Mouse (Mus musculus) limb, embryonic 14.5 days (tissue): Measurements from ENCODE around the gene Gm20532. TPM values are rescaled to one million over a fixed set of nuclear protein-coding genes. Genes with fewer than 3 reads are reported as not detected.
A peak's percentile ranks its signal among the peaks of the same experiment; 100 is the strongest.

ENCODE experiments used
- ATAC-seq: fragments of 200-750 bp; cut with Nextera tagmentation; 2 replicates; pipeline ENCODE4 v1.8.0; 2017; ENCODE audit warnings: low read depth, moderate number of reproducible peaks, moderate TSS enrichment; ENCODE audit not compliant: low FRiP score
- DNase-seq: peaks from one replicate; pipeline ENCODE4 v3.0.0-alpha.2; 2015; ENCODE audit warnings: low spot score
- H3K27ac ChIP-seq: fragments of 300-500 bp; sonication (generic); replicated peaks from 2 replicates; pipeline ENCODE4 v1.5.1; 2014; ENCODE audit warnings: low read depth, mild to moderate bottlenecking, low read length, moderate library complexity, mixed read lengths
- H3K27me3 ChIP-seq: fragments of 300-500 bp; sonication (generic); 2 replicates; pipeline ENCODE4 v1.6.1; 2014; ENCODE audit warnings: low read length, mixed read lengths; ENCODE audit not compliant: control insufficient read depth, insufficient read depth
- H3K36me3 ChIP-seq: fragments of 300-500 bp; sonication (generic); 2 replicates; pipeline ENCODE4 v1.6.1; 2014; ENCODE audit warnings: mild to moderate bottlenecking, low read length, moderate library complexity, mixed read lengths; ENCODE audit not compliant: control insufficient read depth, insufficient read depth
- H3K4me1 ChIP-seq: fragments of 300-500 bp; sonication (generic); 2 replicates; pipeline ENCODE4 v1.6.1; 2014; ENCODE audit warnings: antibody characterized with exemption, low read length, mixed read lengths; ENCODE audit not compliant: control insufficient read depth, insufficient read depth
- H3K4me2 ChIP-seq: fragments of 300-500 bp; sonication (generic); replicated peaks from 2 replicates; pipeline ENCODE4 v1.6.1; 2014; ENCODE audit warnings: low read depth, mild to moderate bottlenecking, low read length, moderate library complexity; ENCODE audit not compliant: severe bottlenecking
- H3K4me3 ChIP-seq: fragments of 300-500 bp; sonication (generic); replicated peaks from 2 replicates; pipeline ENCODE4 v1.5.1; 2014; ENCODE audit warnings: low read length
- H3K9ac ChIP-seq: fragments of 300-500 bp; sonication (generic); 2 replicates; pipeline ENCODE4 v1.6.1; 2014; ENCODE audit warnings: mild to moderate bottlenecking, low read depth, low read length, moderate library complexity; ENCODE audit not compliant: severe bottlenecking
- H3K9me3 ChIP-seq: fragments of 300-500 bp; sonication (generic); 2 replicates; pipeline ENCODE4 v1.6.1; 2016; ENCODE audit warnings: low read length; ENCODE audit not compliant: control insufficient read depth
- POLR2A ChIP-seq: fragments of 200-500 bp; IDR thresholded peaks from 2 replicates; pipeline ENCODE4 v1.8.0; 2012; ENCODE audit warnings: inconsistent platforms, mild to moderate bottlenecking, moderate library complexity, borderline replicate concordance; ENCODE audit not compliant: insufficient read depth, insufficient read length; ENCODE audit errors: extremely low read depth
- WGBS: fragments of 180-500 bp; shearing (Covaris S2); extraction: QIAGEN DNeasy Blood & Tissue Kit; methylation state at CpG from one replicate; pipeline ENCODE4 v1.1.7; 2014; 5-methylcytosine and 5-hydroxymethylcytosine counted together
- microRNA counts: library from miRNA; unstranded; fragments of <30 nt; microRNA quantifications from one replicate; lab custom pipeline; 2016
- microRNA-seq: library from miRNA; unstranded; fragments of <30 nt; microRNA quantifications from one replicate; pipeline ENCODE4, GENCODE M21; 2016
- polyA plus RNA-seq, 2 experiments: library from polyadenylated mRNA; depleted of rRNA in 1 of 2; stranded (reverse) in 1 of 2; unstranded in 1 of 2; fragments of >200 nt; fragmentation: Nextera tagmentation in 1 of 2; extraction: Ambion mirVana in 1 of 2; gene quantifications; 2 replicates each; pipeline versions ENCODE4 v1.2.1 to v1.2.3; 2012 to 2014

Gene Gm20532
- polyA plus RNA-seq, 2 experiments: not detected

DNA sequence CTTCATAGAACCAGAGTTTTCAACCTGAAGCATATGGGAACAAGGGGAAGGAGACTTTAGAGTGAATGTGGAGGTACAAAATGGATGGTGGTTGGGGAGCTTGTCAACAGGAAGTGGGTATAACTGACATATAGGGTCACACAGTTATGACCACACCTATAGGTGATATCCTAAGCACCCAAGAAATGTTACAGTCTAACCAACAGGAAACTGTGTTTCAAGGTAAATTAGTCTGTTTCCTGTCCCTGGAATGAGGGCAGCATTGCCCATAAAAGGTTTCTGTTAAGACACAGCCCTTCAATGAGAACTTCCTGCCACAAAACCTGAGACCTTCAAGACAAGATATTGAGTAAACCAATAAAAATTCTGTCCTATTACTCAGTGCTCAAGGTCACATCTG is 82.3 kb downstream of the Gm20532 start:
- H3K36me3 ChIP-seq: no peaks in the 10 kb centered on the region
- H3K4me2 ChIP-seq: no peak overlapping the region
- H3K4me1 ChIP-seq: no peaks in the 10 kb centered on the region
- H3K27me3 ChIP-seq: no peaks in the 10 kb centered on the region
- H3K27ac ChIP-seq: no peak overlapping the region
- no peak overlapping the region for H3K9ac ChIP-seq
- DNase-seq (no peak), ATAC-seq (no peak)
- H3K4me3 ChIP-seq: no peak overlapping the region
- no peak for TF ChIP-seq POLR2A
- no peaks in the 10 kb centered on the region for H3K9me3 ChIP-seq

DNA sequence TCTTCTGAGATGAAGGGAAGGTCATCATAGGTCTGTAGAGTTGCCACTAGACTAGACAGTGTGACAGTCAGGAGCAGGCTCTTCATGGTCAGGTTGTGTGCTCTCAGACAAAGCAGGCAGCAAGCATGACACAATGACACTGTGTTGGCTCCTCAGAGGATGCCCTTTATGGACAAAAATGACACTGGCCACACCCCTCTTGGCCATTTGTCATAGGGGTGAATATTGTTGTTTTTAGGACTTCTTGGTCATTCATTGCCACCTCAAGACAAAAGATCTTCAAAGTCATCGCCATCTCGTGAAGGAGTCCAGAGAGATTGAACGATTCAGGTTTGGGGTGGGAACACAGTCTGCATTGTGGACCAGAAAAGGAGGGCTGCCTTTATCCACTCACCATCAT is 84.7 kb downstream of the Gm20532 start, which contains the start of gene Lcn4:
Gene Lcn4, minus strand, starts transcription at position 101 of the 400 bp plus-strand sequence.
- H3K4me3 ChIP-seq: no peak within 1 kb of the TSS
- H3K27ac ChIP-seq: no peak within 1 kb of the TSS
- no peak within 1 kb of the TSS for H3K9ac ChIP-seq
- TF ChIP-seq POLR2A: no peak
- H3K9me3 ChIP-seq: no peaks in the 10 kb centered on the region
- H3K4me2 ChIP-seq: no peak within 1 kb of the TSS
- no peaks in the 10 kb centered on the region for H3K36me3 ChIP-seq
- ATAC-seq: no peak
- no peaks in the 10 kb centered on the region for H3K4me1 ChIP-seq
- no peak for DNase-seq
- 94% methylated on average over 3 of the region's 3 CpGs for WGBS
- H3K27me3 ChIP-seq: no peaks in the 10 kb centered on the region

MicroRNA genes within 50 kb of the gene (microRNA counts, 519-probe panel; counts per million panel counts)
- 4,507 counts per million, percentile 90 among the panel's probes with 10 or more counts for microRNA mmu-miR-126-3p (lab: Ali Mortazavi, UCI)
- 3,574 counts per million, percentile 72 among the panel's probes with 10 or more counts for microRNA mmu-miR-126-5p (lab: Ali Mortazavi, UCI)

Small RNA genes lying within 50 kb of the gene (microRNA-seq; reads per million reads assigned to microRNA genes)
- gene Mir126a (not detected), gene Mir126b (not detected)

Other genes with a start within 250 kb of the Gm20532 start
- gene Dnlz, start 234.5 kb upstream of the Gm20532 start, polyA plus RNA-seq (2012; rRNA removed): 28.2 and 33.8 TPM in 2 replicates
- 30.5 and 31.1 TPM in 2 replicates for gene Dnlz, start 234.5 kb upstream of the Gm20532 start, polyA plus RNA-seq (2014; fragmentation: Nextera tagmentation; extraction: Ambion mirVana)
- gene Card9, start 225.7 kb upstream of the Gm20532 start, polyA plus RNA-seq (2012; rRNA removed): 4.1 and 5.6 TPM in 2 replicates
- 1.2 and 1.4 TPM in 2 replicates for gene Card9, start 225.7 kb upstream of the Gm20532 start, polyA plus RNA-seq (2014; fragmentation: Nextera tagmentation; extraction: Ambion mirVana)
- gene Snapc4, start 206.0 kb upstream of the Gm20532 start, polyA plus RNA-seq (2012; rRNA removed): 53.2 and 61.3 TPM in 2 replicates
- 22.7 and 30.5 TPM in 2 replicates for gene Snapc4, start 206.0 kb upstream of the Gm20532 start, polyA plus RNA-seq (2014; fragmentation: Nextera tagmentation; extraction: Ambion mirVana)
- gene Entr1, start 197.3 kb upstream of the Gm20532 start, polyA plus RNA-seq (2012; rRNA removed): 217 and 222 TPM in 2 replicates
- gene Entr1, start 197.3 kb upstream of the Gm20532 start, polyA plus RNA-seq (2014; fragmentation: Nextera tagmentation; extraction: Ambion mirVana): 120 and 124 TPM in 2 replicates
- gene Pmpca, start 197.3 kb upstream of the Gm20532 start, polyA plus RNA-seq (2012; rRNA removed): 106 and 108 TPM in 2 replicates
- 72.3 and 78.9 TPM in 2 replicates for gene Pmpca, start 197.3 kb upstream of the Gm20532 start, polyA plus RNA-seq (2014; fragmentation: Nextera tagmentation; extraction: Ambion mirVana)
- gene Inpp5e, start 177.4 kb upstream of the Gm20532 start, polyA plus RNA-seq (2012; rRNA removed): 36.7 and 43.2 TPM in 2 replicates
- gene Inpp5e, start 177.4 kb upstream of the Gm20532 start, polyA plus RNA-seq (2014; fragmentation: Nextera tagmentation; extraction: Ambion mirVana): 16.4 and 20.1 TPM in 2 replicates
- 62.5 and 73.3 TPM in 2 replicates for gene Sec16a, start 141.4 kb upstream of the Gm20532 start, polyA plus RNA-seq (2012; rRNA removed)
- 47.1 and 47.6 TPM in 2 replicates for gene Sec16a, start 141.4 kb upstream of the Gm20532 start, polyA plus RNA-seq (2014; fragmentation: Nextera tagmentation; extraction: Ambion mirVana)
- gene Notch1, start 70.0 kb upstream of the Gm20532 start, polyA plus RNA-seq (2012; rRNA removed): 28.1 and 40.2 TPM in 2 replicates
- 44.5 and 47.0 TPM in 2 replicates for gene Notch1, start 70.0 kb upstream of the Gm20532 start, polyA plus RNA-seq (2014; fragmentation: Nextera tagmentation; extraction: Ambion mirVana)
- gene Egfl7, start 6.6 kb upstream of the Gm20532 start, polyA plus RNA-seq (2012; rRNA removed): 262 and 311 TPM in 2 replicates
- 104 and 108 TPM in 2 replicates for gene Egfl7, start 6.6 kb upstream of the Gm20532 start, polyA plus RNA-seq (2014; fragmentation: Nextera tagmentation; extraction: Ambion mirVana)
- 27.8 and 35.1 TPM in 2 replicates for gene Agpat2, start 17.8 kb downstream of the Gm20532 start, polyA plus RNA-seq (2012; rRNA removed)
- gene Agpat2, start 17.8 kb downstream of the Gm20532 start, polyA plus RNA-seq (2014; fragmentation: Nextera tagmentation; extraction: Ambion mirVana): 24.1 and 28.9 TPM in 2 replicates
- gene Fam69b, start 41.8 kb downstream of the Gm20532 start, polyA plus RNA-seq (2012; rRNA removed): 42.2 and 62.8 TPM in 2 replicates
- 47.5 and 54.2 TPM in 2 replicates for gene Fam69b, start 41.8 kb downstream of the Gm20532 start, polyA plus RNA-seq (2014; fragmentation: Nextera tagmentation; extraction: Ambion mirVana)
- gene Lcn4, start 84.6 kb downstream of the Gm20532 start, polyA plus RNA-seq (2012; rRNA removed): not detected in 2 replicates
- gene Lcn4, start 84.6 kb downstream of the Gm20532 start, polyA plus RNA-seq (2014; fragmentation: Nextera tagmentation; extraction: Ambion mirVana): not detected in 2 replicates